Mouse (Mus musculus): ENCODE results near the gene Thsd1.
"Not testable (repeated sequence)": the region's sequence is repeated elsewhere in the genome, so short reads cannot be mapped to it uniquely, and the experiment has no call there.

The Thsd1 gene

GRCm38 (mm10) chr8:22264787-22265186 is 37.7 kb downstream of the Thsd1 start:
- no peak for ATAC-seq (ENCODE audit: low TSS enrichment)

- no peak for ATAC-seq (ENCODE audit: low TSS enrichment)
These were observed 38.1 kb downstream of the Thsd1 start for GRCm38 (mm10) chr8:22265194-22265593.

DNA sequence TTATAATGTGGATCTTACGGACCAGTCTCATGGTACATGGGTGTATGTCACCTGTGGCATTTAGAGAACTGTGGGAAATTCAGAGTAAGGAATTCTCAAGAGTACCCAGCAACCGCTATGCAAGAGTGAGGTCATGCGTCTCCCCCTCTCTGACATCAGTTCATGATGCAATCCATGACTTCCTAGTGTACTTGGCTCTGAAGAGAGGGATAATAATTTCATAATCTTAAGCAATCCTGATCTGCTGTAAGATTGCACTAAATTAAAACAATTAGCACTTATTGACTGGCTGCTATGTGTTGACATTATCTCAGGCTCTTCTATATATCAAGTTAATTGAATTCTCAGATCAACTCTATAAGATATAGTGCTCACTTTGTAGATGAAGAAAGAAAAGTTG is 39.7 kb downstream of the Thsd1 start:
- no peak for ATAC-seq (ENCODE audit: low TSS enrichment)

DNA sequence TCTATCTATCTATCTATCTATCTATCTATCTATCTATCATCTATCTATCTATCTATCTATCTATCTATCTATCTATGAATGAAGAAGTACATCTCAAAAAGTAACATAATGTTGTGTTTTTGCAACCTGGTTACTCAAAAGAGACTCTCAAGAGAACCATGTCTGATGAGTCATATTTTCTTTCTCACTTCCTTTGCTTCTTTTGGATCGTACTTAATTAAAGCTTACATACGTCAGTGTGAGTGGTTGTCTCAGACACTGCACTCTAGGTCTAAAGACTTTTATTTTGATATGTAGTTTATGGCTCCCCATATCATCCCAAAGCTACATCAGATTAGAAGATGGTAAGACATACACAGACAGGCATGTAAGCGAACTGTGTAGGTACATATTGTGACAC is 46.0 kb downstream of the Thsd1 start:
- ATAC-seq (ENCODE audit: low TSS enrichment) = no peak

DNA sequence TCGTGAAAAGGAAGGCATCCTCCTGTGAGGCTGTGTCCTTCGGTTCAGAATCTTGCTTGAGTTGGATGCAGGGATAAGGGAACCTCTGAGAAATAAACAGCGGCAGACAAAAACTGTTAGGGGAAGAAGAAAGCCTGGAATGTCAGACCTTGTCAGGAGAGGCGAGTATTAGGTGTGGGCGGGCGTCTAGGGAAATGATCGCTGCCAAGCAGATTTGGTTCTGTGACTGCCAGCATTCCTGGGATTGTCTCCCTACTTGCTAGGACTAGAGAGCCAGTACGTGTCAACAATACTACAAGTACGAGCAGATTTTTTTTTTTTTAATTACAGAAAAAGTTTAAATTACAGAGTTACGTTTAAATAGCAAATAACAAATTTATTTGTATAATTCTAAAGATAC is 47.5 kb downstream of the Thsd1 start:
- ATAC-seq (ENCODE audit: low TSS enrichment) = no peak

DNA sequence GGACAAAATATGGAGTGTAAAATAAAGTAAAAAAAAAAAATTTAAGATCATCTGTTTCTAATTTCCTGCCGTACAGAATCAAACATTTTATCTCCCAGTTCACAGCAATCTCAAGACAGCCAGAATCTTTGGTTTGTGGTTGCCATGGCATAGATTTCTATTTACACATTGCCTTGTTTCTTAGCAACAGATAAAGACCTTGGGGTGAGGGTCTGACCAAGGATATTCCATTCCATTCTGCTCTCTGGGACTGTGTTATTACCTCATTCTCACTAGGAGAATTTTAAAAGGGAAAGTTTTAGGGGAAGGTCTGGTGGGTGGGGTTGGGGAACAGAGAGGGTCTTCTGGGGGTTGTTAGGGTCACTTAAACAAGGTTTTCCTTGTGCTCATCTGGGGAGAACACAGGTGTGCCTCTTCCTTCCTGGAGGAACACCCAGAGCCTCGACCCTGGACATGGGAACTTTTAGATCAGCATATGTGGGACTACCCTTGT is 55.9 kb downstream of the Thsd1 start, which contains the start of gene Tpte:
Gene Tpte, plus strand, starts transcription at position 443 of the 493 bp plus-strand sequence.
- no peak for ATAC-seq (ENCODE audit: low TSS enrichment)

- no peak for ATAC-seq (ENCODE audit: low TSS enrichment)
These were observed 75.2 kb downstream of the Thsd1 start for GRCm38 (mm10) chr8:22302326-22302725.

GRCm38 (mm10) chr8:22302896-22303306 is 75.8 kb downstream of the Thsd1 start:
- no peak for ATAC-seq (ENCODE audit: low TSS enrichment)

- ATAC-seq (ENCODE audit: low TSS enrichment) = not testable (repeated sequence)
These were observed 76.9 kb downstream of the Thsd1 start for GRCm38 (mm10) chr8:22304045-22304444.

DNA sequence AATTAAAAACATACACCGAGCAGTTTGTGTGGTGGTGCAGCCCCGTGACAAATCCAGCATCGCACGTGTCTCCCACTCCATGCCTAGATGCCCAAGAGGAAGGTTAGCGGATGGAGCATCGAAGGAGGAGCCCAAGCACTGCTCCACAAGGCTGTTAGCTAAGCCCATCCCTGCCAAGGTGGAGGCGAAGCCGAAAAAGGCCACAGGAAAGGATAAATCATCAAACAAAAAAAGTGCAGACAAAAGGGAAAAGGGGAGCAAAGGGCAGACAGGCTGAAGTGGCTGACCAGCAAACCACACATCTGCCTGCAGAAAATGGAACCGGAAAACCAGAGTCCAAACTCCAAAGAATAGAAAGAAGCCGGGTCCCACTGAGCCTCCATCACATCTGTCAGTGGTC is 79.9 kb downstream of the Thsd1 start:
- no peak for ATAC-seq (ENCODE audit: low TSS enrichment)

All from frontal cortex, adult (tissue).